Mouse (Mus musculus) embryonic stem cell, embryonic (primary cell): ENCODE measurements around the gene Cyp1a2.

Source experiments
- CTCF ChIA-PET, 4 experiments: fragments of 300-600 bp in 2 of 4; fragments of 350-600 bp in 2 of 4; sonication (Branson Sonifier 250); formaldehyde crosslinking; loops; one replicate each; lab custom pipeline; 2022; ENCODE audit warnings: inconsistent platforms in 2 of 4; lab: Charles Lee
- POLR2A ChIA-PET, 4 experiments: fragments of 300-600 bp in 2 of 4; fragments of 350-600 bp in 2 of 4; sonication (Branson Sonifier 250); formaldehyde crosslinking; loops; one replicate each; lab custom pipeline; 2022; ENCODE audit warnings: antibody characterized with exemption in 4 of 4, inconsistent platforms in 1 of 4; lab: Charles Lee

The Cyp1a2 gene

GRCm38 (mm10) chr9:57683520-57683919, at the start of gene Cyp1a2:
Gene Cyp1a2, minus strand, starts transcription at chr9:57683703.
- CTCF ChIA-PET, result interaction anchor here in 2 of 4 experiments (0.6 to 0.7 kb wide), 2 partner anchors 46 to 604 kb away, joined by 4 to 8 read pairs; no protein-coding TSS in a partner anchor
- POLR2A ChIA-PET, result interaction anchor here in 2 of 4 experiments (0.7 kb wide), 2 partner anchors 55 to 89 kb away, joined by 3 read pairs; no protein-coding TSS in a partner anchor

DNA sequence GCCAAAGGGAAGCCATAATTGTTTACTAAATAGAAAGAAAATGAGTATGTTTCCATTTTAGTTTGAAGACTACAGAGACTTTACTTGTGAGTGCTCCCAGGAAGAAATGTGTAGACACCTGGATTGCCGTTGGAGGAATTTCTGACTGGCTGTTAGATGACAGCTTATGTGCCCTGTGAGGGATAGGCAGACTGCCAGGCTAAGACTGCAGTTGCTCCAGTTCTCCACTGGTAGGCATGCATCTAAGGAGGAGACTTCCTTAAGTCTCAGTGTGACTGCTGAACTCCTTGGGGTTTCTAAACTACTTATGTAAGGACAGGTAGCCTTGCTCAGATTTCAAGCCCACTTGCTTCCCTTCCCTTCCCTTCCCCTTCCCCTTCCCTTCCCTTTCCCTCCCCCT, 44.8 kb upstream of the Cyp1a2 start:
- ChIA-PET POLR2A (no interaction called here), CTCF (interaction anchor here in 2 of 4 experiments (0.6 to 3.0 kb wide), 3 partner anchors 16 to 256 kb away, joined by 3 to 12 read pairs (median 10); partner anchors contain the start of gene Edc3 (in 1 of the 2))

- POLR2A ChIA-PET, result interaction anchor here in 1 of 4 experiments (1.0 kb wide), 2 partner anchors 16 to 204 kb away, joined by 3 read pairs; partner anchors contain the start of genes Cox5a and Edc3
Observed at GRCm38 (mm10) chr9:57724701-57725100, 41.2 kb upstream of the Cyp1a2 start.

DNA sequence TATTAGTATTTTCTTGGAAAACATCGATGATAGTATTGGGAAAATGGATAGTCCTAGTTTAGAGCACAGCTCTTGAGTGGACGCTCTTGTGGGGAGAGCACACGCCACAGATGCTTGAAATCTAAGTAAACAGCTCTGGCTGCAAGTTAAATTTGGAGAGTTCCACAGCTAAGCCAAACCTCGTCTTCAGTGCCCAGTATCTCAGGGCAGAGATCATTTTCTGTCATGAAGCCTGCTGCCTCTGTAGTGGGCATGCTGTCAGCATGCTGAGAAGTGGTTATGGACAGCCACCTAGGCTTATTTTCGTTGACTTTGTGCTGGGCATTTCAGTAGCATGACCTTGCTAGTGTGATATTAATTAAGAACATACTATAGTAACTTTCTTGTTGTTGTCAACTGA, 40.3 kb upstream of the Cyp1a2 start:
- ChIA-PET CTCF (interaction anchor here in 2 of 4 experiments (0.7 to 2.4 kb wide), 4 partner anchors 21 to 182 kb away, joined by 3 to 5 read pairs (median 4); no protein-coding TSS in a partner anchor), POLR2A (interaction anchor here in 2 of 4 experiments (0.6 to 1.7 kb wide), 3 partner anchors 16 to 203 kb away, joined by 3 read pairs; partner anchors contain the start of genes Cox5a (in 1 of the 2) and Edc3 (in 1 of the 2))

More at GRCm38 (mm10) chr9:57724701-57725100, 41.2 kb upstream of the Cyp1a2 start:
- CTCF ChIA-PET, result interaction anchor here in 1 of 4 experiments (1.5 to 2.4 kb wide), 2 partner anchors 20 to 35 kb away, joined by 3 to 5 read pairs; no protein-coding TSS in a partner anchor

DNA sequence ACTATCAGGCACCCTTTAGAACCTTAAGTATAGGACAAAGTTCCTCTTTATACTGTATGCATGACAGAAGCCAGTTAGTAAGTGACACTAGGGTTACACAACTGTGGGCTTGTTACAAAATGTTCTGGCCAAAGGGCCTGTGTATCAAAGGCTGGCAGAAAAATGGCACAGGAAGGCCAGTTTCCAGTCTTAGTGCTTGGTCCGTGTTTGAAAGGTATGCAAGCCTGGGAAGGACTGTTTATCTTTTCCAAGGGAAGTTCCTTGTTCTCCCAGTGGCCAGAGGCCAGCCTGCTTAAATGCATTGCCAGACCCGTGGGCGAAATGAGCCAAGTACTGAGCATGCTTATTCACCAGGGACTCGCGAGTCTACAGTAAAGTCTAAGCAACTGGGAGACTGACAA, 39.8 kb upstream of the Cyp1a2 start:
- POLR2A ChIA-PET, result interaction anchor here in 1 of 4 experiments (1.7 kb wide), 1 partner anchor 15 kb away, joined by 3 read pairs; the partner anchor contains the start of gene Edc3
- CTCF ChIA-PET, result interaction anchor here in 1 of 4 experiments (0.7 to 2.4 kb wide), 3 partner anchors 21 to 182 kb away, joined by 3 to 5 read pairs (median 4); no protein-coding TSS in a partner anchor

GRCm38 (mm10) chr9:57722371-57722770, 38.9 kb upstream of the Cyp1a2 start:
- CTCF ChIA-PET, result no interaction called here
- POLR2A ChIA-PET, result no interaction called here

GRCm38 (mm10) chr9:57720736-57721135, 37.2 kb upstream of the Cyp1a2 start:
- CTCF ChIA-PET, result interaction anchor here in 1 of 4 experiments (0.9 kb wide), 1 partner anchor 29 kb away, joined by 3 read pairs; no protein-coding TSS in a partner anchor
- POLR2A ChIA-PET, result interaction anchor here in 1 of 4 experiments (0.8 kb wide), 1 partner anchor 12 kb away, joined by 4 read pairs; the partner anchor contains the start of gene Edc3

DNA sequence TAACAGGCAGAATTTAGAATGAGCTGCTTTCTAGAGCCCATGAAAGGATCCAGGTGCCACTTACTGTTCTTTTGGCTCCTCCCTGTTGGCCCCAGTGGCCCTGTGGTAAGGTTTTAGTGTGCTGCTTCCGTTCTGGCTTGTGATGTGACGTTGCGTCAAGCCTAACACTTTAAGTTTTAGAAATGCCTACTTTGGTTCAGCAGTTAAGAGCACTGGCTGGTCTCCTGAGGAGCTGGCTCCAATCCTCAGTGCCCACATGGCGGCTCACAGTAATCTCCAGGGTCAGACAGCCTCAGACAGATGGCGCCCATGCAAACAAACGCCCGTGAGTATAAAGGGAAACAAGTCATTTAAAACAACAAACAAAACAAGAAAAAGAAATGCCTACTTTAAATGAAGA, 34.9 kb upstream of the Cyp1a2 start:
- ChIA-PET POLR2A (interaction anchor here in 2 of 4 experiments (1.4 to 2.5 kb wide), 3 partner anchors 10 to 11 kb away, joined by 4 to 9 read pairs (median 6); partner anchors contain the start of gene Edc3 (in 2 of the 2)), CTCF (interaction anchor here in 2 of 4 experiments (1.0 to 1.2 kb wide), 2 partner anchors 40 to 61 kb away, joined by 3 read pairs; no protein-coding TSS in a partner anchor)

GRCm38 (mm10) chr9:57712194-57712593, 28.7 kb upstream of the Cyp1a2 start:
- CTCF ChIA-PET, result no interaction called here

GRCm38 (mm10) chr9:57710214-57710613, 26.7 kb upstream of the Cyp1a2 start:
- ChIA-PET POLR2A (interaction anchor here in 3 of 4 experiments (0.5 to 1.4 kb wide), 11 partner anchors 10 to 1034 kb away, joined by 3 to 6 read pairs (median 3); partner anchors contain the start of genes Ppcdc (in 1 of the 3) and Rec114 (in 1 of the 3)), CTCF (interaction anchor here (0.6 to 1.9 kb wide), 11 partner anchors 31 to 1583 kb away, joined by 3 to 7 read pairs (median 3); no protein-coding TSS in a partner anchor)

More at GRCm38 (mm10) chr9:57712194-57712593, 28.7 kb upstream of the Cyp1a2 start:
- POLR2A ChIA-PET, result interaction anchor here in 2 of 4 experiments (1.0 to 1.2 kb wide), 2 partner anchors 23 to 65 kb away, joined by 3 read pairs; no protein-coding TSS in a partner anchor

- ChIA-PET POLR2A (interaction anchor here (0.6 to 3.3 kb wide), 39 partner anchors 9 to 1258 kb away, joined by 3 to 30 read pairs (median 4); partner anchors contain the start of genes Ppcdc (in 2 of the 4), Arid3b (in 1 of the 4), Clk3 (in 1 of the 4) and Cox5a (in 1 of the 4)), CTCF (interaction anchor here in 3 of 4 experiments (0.6 to 1.4 kb wide), 12 partner anchors 12 to 636 kb away, joined by 3 to 9 read pairs (median 4); no protein-coding TSS in a partner anchor)
Observed at GRCm38 (mm10) chr9:57708720-57709274, 25.3 kb upstream of the Cyp1a2 start.

DNA sequence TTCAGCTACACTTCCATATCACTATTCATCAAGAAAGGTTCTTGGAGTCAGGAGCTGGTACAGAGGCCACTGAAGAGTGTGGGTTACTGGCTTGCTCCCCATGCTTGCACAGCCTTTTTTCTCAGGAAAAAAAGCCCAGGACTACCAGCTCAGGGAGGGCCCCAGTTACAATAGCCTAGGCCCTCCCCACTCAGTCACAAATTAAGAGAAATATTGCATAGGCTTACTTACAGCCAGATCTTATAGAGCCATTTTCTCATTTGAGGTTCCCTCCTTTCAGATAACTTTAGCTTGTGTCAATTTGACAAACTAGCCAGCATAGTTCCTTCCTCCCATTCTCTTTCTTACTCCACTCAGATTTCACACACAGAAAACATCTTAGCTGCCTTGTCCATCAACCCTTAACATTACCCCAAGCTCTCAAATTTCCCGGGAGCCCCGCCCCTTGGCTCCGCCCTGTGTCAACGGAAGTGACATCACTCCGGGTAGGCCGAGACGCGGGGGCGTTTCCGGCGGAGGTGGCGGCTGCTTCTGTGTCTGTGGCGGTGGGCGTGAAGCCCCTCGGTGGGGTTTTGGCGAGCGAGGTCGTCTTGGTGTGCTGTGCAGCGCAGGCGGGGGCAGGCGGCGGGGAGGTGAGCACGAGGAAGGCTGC, 24.7 kb upstream of the Cyp1a2 start, which contains the start of gene Edc3:
Edc3 (plus strand) TSS at position 473 of the 652 bp plus-strand sequence.
- POLR2A ChIA-PET, result interaction anchor here (0.5 to 3.3 kb wide), 51 partner anchors 9 to 1259 kb away, joined by 3 to 30 read pairs (median 3); partner anchors contain the start of genes Ppcdc (in 2 of the 4), Arid3b (in 1 of the 4), Clk3 (in 1 of the 4) and Cox5a (in 1 of the 4)
- CTCF ChIA-PET, result interaction anchor here in 3 of 4 experiments (0.6 to 1.4 kb wide), 13 partner anchors 8 to 635 kb away, joined by 3 to 9 read pairs (median 3); no protein-coding TSS in a partner anchor

- ChIA-PET CTCF (interaction anchor here in 2 of 4 experiments (0.6 to 1.0 kb wide), 4 partner anchors 53 to 189 kb away, joined by 3 to 4 read pairs (median 3); no protein-coding TSS in a partner anchor), POLR2A (interaction anchor here in 1 of 4 experiments (2.5 to 3.3 kb wide), 2 partner anchors 8 to 53 kb away, joined by 8 to 30 read pairs; partner anchors contain the start of gene Csk)
Observed at GRCm38 (mm10) chr9:57706496-57706895, 23.0 kb upstream of the Cyp1a2 start.

DNA sequence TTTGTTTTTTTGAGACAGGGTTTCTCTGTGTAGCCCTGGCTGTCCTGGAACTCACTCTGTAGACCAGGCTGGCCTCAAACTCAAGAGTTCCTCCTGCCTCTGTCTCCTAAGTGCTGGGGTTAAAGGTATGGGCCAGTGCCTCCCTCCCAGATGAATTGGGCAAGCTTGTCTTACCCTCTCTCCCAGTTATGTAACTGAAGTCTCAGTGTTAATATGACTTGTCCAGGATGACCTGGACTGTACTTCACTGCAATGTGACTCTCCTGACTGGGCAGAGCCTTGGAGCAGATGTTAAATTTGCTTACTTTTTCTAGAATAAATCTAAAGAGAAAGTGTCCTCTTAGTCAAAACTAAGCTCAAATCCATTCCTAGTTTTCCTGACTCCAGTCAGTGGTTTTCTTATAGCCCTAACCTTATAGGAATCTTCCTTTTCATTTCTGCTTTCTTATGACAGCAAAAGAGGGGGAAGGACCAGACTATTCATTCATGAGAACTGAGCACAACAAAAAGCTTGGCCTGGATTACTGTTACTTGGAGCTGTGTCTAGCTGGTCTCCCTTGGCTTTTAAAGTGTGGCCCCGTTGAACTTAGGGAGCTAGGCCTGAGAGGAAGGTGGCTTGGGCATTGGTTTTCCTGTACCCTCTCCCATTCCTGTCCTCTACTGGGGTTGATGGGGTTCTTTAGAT, 15.1 kb upstream of the Cyp1a2 start:
- ChIA-PET CTCF (interaction anchor here (0.5 to 1.4 kb wide), 8 partner anchors 25 to 1977 kb away, joined by 3 to 5 read pairs (median 4); no protein-coding TSS in a partner anchor), POLR2A (interaction anchor here in 3 of 4 experiments (1.0 to 4.2 kb wide), 7 partner anchors 9 to 66 kb away, joined by 3 to 30 read pairs (median 4); partner anchors contain the start of gene Edc3 (in 3 of the 3))

GRCm38 (mm10) chr9:57697380-57697779, 13.9 kb upstream of the Cyp1a2 start:
- CTCF ChIA-PET, result interaction anchor here in 2 of 4 experiments (1.2 to 2.5 kb wide), 6 partner anchors 11 to 180 kb away, joined by 3 to 6 read pairs (median 4); partner anchors contain the start of gene Edc3 (in 1 of the 2)

More at GRCm38 (mm10) chr9:57697380-57697779, 13.9 kb upstream of the Cyp1a2 start:
- POLR2A ChIA-PET, result interaction anchor here (0.6 to 4.2 kb wide), 13 partner anchors 9 to 436 kb away, joined by 3 to 30 read pairs (median 4); partner anchors contain the start of genes Edc3 (in 4 of the 4), Cyp1a1 (in 1 of the 4), Rpp25 (in 1 of the 4) and Sema7a (in 1 of the 4)
